Mouse (Mus musculus): ENCODE data around the gene Gm5431.

- TF ChIP-seq CTCF (IDR thresholded peaks at IDR 0.05; ENCODE audit: control insufficient read depth, insufficient read depth, low read length) (no peak), POLR2A (IDR thresholded peaks at IDR 0.05; ENCODE audit: borderline replicate concordance, control insufficient read depth, low read depth, low read length) (no peak)
These were observed 16.4 kb upstream of the Gm5431 start for GRCm38 (mm10) chr11:48918380-48918779.

All from bone marrow, adult 2 months (tissue).